Mouse (Mus musculus): ENCODE measurements around the gene Zfyve9. TPM values are rescaled to one million over a fixed set of nuclear protein-coding genes. Genes with fewer than 3 reads are reported as not detected.

The Zfyve9 gene
- polyA plus RNA-seq, 1 experiment from 2014 or later: 6.3 TPM

GRCm38 (mm10) chr4:108595785-108596184, 184.8 kb downstream of the Zfyve9 start:
- Histone ChIP-seq H3K27ac (no peak overlapping the region), H3K27me3 (no peaks in the 10 kb centered on the region), H3K36me3 (peaks cover 12% of the 10 kb centered on the region), H3K4me3 (no peak overlapping the region), H3K4me1 (no peaks in the 10 kb centered on the region), H3K9me3 (no peaks in the 10 kb centered on the region), H3K9ac (no peak overlapping the region), H3K4me2 (no peak overlapping the region)
- WGBS: 69% methylated on average over 1 of the region's 1 CpGs
- no peak for ATAC-seq (ENCODE audit: insufficient number of reproducible peaks, low FRiP score, low TSS enrichment, low read depth)

DNA sequence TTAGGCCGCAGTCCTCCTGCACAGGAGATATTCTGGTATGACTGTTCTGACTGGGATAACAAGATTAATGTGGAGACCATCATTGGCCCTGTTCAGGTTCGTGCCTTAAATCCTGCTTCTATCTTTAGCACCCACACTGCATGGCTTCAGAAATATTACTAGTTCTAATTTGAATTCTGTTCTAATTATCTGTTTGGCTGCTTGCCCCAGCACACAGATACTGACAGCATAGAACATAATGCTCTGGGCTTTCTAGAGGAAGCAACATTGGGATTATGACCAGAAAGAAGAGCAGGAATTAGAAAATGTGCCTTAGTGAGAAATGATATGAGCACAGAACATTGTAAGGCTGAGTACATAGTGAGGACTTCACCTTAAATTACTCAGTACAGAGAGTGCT, 187.2 kb downstream of the Zfyve9 start:
- 85% methylated on average over 2 of the region's 2 CpGs for WGBS
- Histone ChIP-seq H3K9me3 (no peaks in the 10 kb centered on the region), H3K27ac (no peak overlapping the region), H3K9ac (no peak overlapping the region), H3K4me3 (no peak overlapping the region), H3K36me3 (0 out of 2 replicates have a peak, but pooled peaks cover 7% of the 10 kb centered on the region), H3K27me3 (no peaks in the 10 kb centered on the region), H3K4me1 (no peaks in the 10 kb centered on the region), H3K4me2 (no peak overlapping the region)
- ATAC-seq (ENCODE audit: insufficient number of reproducible peaks, low FRiP score, low TSS enrichment, low read depth): no peak

Other genes with a start within 250 kb of the Zfyve9 start
- 77.5 and 77.7 TPM in 2 replicates for gene Prpf38a, start 201.5 kb downstream of the Zfyve9 start, polyA plus RNA-seq (2015; fragmentation: Nextera tagmentation; extraction: Ambion mirVana)
- gene Orc1, start 201.4 kb downstream of the Zfyve9 start, polyA plus RNA-seq (2015; fragmentation: Nextera tagmentation; extraction: Ambion mirVana): 8.1 and 8.2 TPM in 2 replicates
- 31.2 and 32.1 TPM in 2 replicates for gene Cc2d1b, start 160.9 kb downstream of the Zfyve9 start, polyA plus RNA-seq (2015; fragmentation: Nextera tagmentation; extraction: Ambion mirVana)
- gene 3110021N24Rik, start 61.1 kb downstream of the Zfyve9 start, polyA plus RNA-seq (2015; fragmentation: Nextera tagmentation; extraction: Ambion mirVana): 1.4 and 2.1 TPM in 2 replicates
- 129 and 140 TPM in 2 replicates for gene Btf3l4, start 52.8 kb upstream of the Zfyve9 start, polyA plus RNA-seq (2015; fragmentation: Nextera tagmentation; extraction: Ambion mirVana)
- 109 and 112 TPM in 2 replicates for gene Txndc12, start 53.8 kb upstream of the Zfyve9 start, polyA plus RNA-seq (2015; fragmentation: Nextera tagmentation; extraction: Ambion mirVana)
- gene Kti12, start 67.0 kb upstream of the Zfyve9 start, polyA plus RNA-seq (2015; fragmentation: Nextera tagmentation; extraction: Ambion mirVana): 48.5 and 51.8 TPM in 2 replicates
- 0.74 and 1.2 TPM in 2 replicates for gene A730015C16Rik, start 67.8 kb upstream of the Zfyve9 start, polyA plus RNA-seq (2015; fragmentation: Nextera tagmentation; extraction: Ambion mirVana)
- gene Rab3b, start 98.3 kb upstream of the Zfyve9 start, polyA plus RNA-seq (2015; fragmentation: Nextera tagmentation; extraction: Ambion mirVana): 10.5 and 12.3 TPM in 2 replicates
- 66.5 and 73.4 TPM in 2 replicates for gene Nrd1, start 219.9 kb upstream of the Zfyve9 start, polyA plus RNA-seq (2015; fragmentation: Nextera tagmentation; extraction: Ambion mirVana)